In genomic region chr8:122319708-122320075, GRCm38 (mm10) we compare ENCODE assay signal across 22 mouse cellular contexts. TPM values are rescaled to one million over a fixed set of nuclear protein-coding genes. Genes with fewer than 3 reads are reported as not detected.
A peak's percentile ranks its signal among the peaks of the same experiment; 100 is the strongest.
DNase-seq lines count a peak whose midpoint lies in the region; ATAC-seq and TF ChIP-seq lines count a peak whose summit lies in the region.
"Had no signal": no experiment of that assay in that cellular context is flagged by ENCODE, and none has a peak within 500 bp of the region (broad histone marks: within the 10 kb centered on the region; RNA-seq: fewer than 3 reads in every experiment).

No protein-coding gene starts in this region.

- H3K27ac ChIP-seq in lung, embryonic 14.5 days (ENCODE audit: low read depth) = 0 out of 2 replicates have a peak overlapping the region, but pooled peaks have one; percentile 36
- peak overlapping the region; percentile 28; the same call in 1 of the 2 replicates for H3K27ac ChIP-seq in limb, embryonic 10.5 days
- H3K27ac ChIP-seq in stomach, embryonic 14.5 days (ENCODE audit: low read length) = peak overlapping the region; percentile 63
- H3K27ac ChIP-seq: embryonic facial prominence, embryonic 13.5 days; forebrain, embryonic 12.5 days; macrophage; midbrain, embryonic 13.5 days had no signal

- H3K9ac ChIP-seq in lung, embryonic 14.5 days = no peak overlapping the region
- H3K9ac ChIP-seq in stomach, embryonic 14.5 days (replicated peaks; ENCODE audit: low read depth, low read length) = no peak overlapping the region
- H3K9ac ChIP-seq: embryonic facial prominence, embryonic 13.5 days; forebrain, embryonic 12.5 days; midbrain, embryonic 13.5 days had no signal

- no peak overlapping the region for H3K4me2 ChIP-seq in lung, embryonic 14.5 days
- no peak overlapping the region for H3K4me2 ChIP-seq in stomach, embryonic 14.5 days (replicated peaks; ENCODE audit: low read depth, low read length)
- H3K4me2 ChIP-seq: embryonic facial prominence, embryonic 13.5 days; forebrain, embryonic 12.5 days; midbrain, embryonic 13.5 days had no signal

- no peaks in the 10 kb centered on the region for H3K27me3 ChIP-seq in erythroblast, embryonic 14.5 days (ENCODE audit: control insufficient read depth)
- no peaks in the 10 kb centered on the region for H3K27me3 ChIP-seq in lung, embryonic 14.5 days (ENCODE audit: insufficient read depth, low read length)
- H3K27me3 ChIP-seq in limb, embryonic 10.5 days (ENCODE audit: low read depth, poor library complexity, severe bottlenecking) = 0 out of 2 replicates have a peak, but pooled peaks cover 4% of the 10 kb centered on the region
- no peaks in the 10 kb centered on the region for H3K27me3 ChIP-seq in stomach, embryonic 14.5 days (ENCODE audit: control insufficient read depth, insufficient read depth, low read length)
- H3K27me3 ChIP-seq: CH12.LX; embryonic facial prominence, embryonic 13.5 days had no signal

- no peak for ATAC-seq in erythroblast, adult 5-6 weeks (replicated peaks; ENCODE audit: low FRiP score, poor library complexity, severe bottlenecking)
- ATAC-seq in lung, embryonic 14.5 days (ENCODE audit: insufficient read depth) = no peak
- ATAC-seq in stomach, embryonic 14.5 days (ENCODE audit: insufficient number of reproducible peaks, insufficient read depth, low FRiP score, low read depth) = 0 out of 2 replicates have a peak, but pooled peaks have one; percentile 5
- ATAC-seq: midbrain, embryonic 13.5 days had no signal

- peaks cover 100% of the 10 kb centered on the region for H3K4me1 ChIP-seq in erythroblast, embryonic 14.5 days (ENCODE audit: control insufficient read depth)
- H3K4me1 ChIP-seq in lung, embryonic 14.5 days (ENCODE audit: insufficient read depth) = peaks cover 18% of the 10 kb centered on the region
- peaks cover 74% of the 10 kb centered on the region for H3K4me1 ChIP-seq in limb, embryonic 10.5 days
- peaks cover 32% of the 10 kb centered on the region; the same call in 1 of the 2 replicates for H3K4me1 ChIP-seq in stomach, embryonic 14.5 days (ENCODE audit: control insufficient read depth, insufficient read depth, low read length)

- no peaks in the 10 kb centered on the region for H3K9me3 ChIP-seq in erythroblast, embryonic 14.5 days (ENCODE audit: control insufficient read depth, low read length)
- H3K9me3 ChIP-seq in lung, embryonic 14.5 days (ENCODE audit: low read depth, low read length) = no peaks in the 10 kb centered on the region
- H3K9me3 ChIP-seq in limb, embryonic 10.5 days (replicated peaks) = no peaks in the 10 kb centered on the region
- no peaks in the 10 kb centered on the region for H3K9me3 ChIP-seq in stomach, embryonic 14.5 days (ENCODE audit: control insufficient read depth, low read depth, low read length)
- H3K9me3 ChIP-seq: embryonic facial prominence, embryonic 13.5 days; forebrain, embryonic 12.5 days; midbrain, embryonic 13.5 days had no signal

- WGBS in lung, embryonic 14.5 days = 59% methylated on average over 7 of the region's 7 CpGs
- 79% methylated on average over 7 of the region's 7 CpGs for WGBS in limb, embryonic 10.5 days
- WGBS in stomach, embryonic 14.5 days = 63% methylated on average over 7 of the region's 7 CpGs

- no peak for TF ChIP-seq CTCF in lung, embryonic 14.5 days (IDR thresholded peaks at IDR 0.05; ENCODE audit: low read depth)

- peaks cover 99% of the 10 kb centered on the region for H3K36me3 ChIP-seq in erythroblast, embryonic 14.5 days (ENCODE audit: control insufficient read depth)
- H3K36me3 ChIP-seq in lung, embryonic 14.5 days (ENCODE audit: insufficient read depth) = 0 out of 2 replicates have a peak, but pooled peaks cover 3% of the 10 kb centered on the region
- no peaks in the 10 kb centered on the region for H3K36me3 ChIP-seq in limb, embryonic 10.5 days
- H3K36me3 ChIP-seq in stomach, embryonic 14.5 days (ENCODE audit: control insufficient read depth, insufficient read depth, low read length) = no peaks in the 10 kb centered on the region
- H3K36me3 ChIP-seq: embryonic facial prominence, embryonic 13.5 days; forebrain, embryonic 12.5 days; midbrain, embryonic 13.5 days had no signal

- H3K4me3 ChIP-seq in erythroblast, embryonic 14.5 days (replicated peaks) = peak overlapping the region; percentile 25
- H3K4me3 ChIP-seq in lung, embryonic 14.5 days (ENCODE audit: low read depth, low read length) = no peak overlapping the region
- no peak overlapping the region for H3K4me3 ChIP-seq in limb, embryonic 10.5 days
- no peak overlapping the region for H3K4me3 ChIP-seq in stomach, embryonic 14.5 days (ENCODE audit: low read depth, low read length)
- H3K4me3 ChIP-seq: embryonic facial prominence, embryonic 13.5 days; forebrain, embryonic 12.5 days; midbrain, embryonic 13.5 days had no signal

- DNase-seq in lung, embryonic 14.5 days = no peak
- DNase-seq in lung, postnatal 36 days = no peak
- no peak for DNase-seq in limb, embryonic 10.5 days (ENCODE audit: low spot score)
- no peak for DNase-seq in embryo, embryonic 10 days (ENCODE audit: low spot score)
- DNase-seq in frontal cortex, postnatal 10 days (ENCODE audit: low spot score in 2 of 2) = no peak
- DNase-seq: adrenal gland, adult 2 months; cerebellum, adult 11-12 months; cerebellum, postnatal 36 days; heart, postnatal 10 days; kidney, postnatal 10 days; layer of hippocampus, adult 9-11 months; lung, adult 18-20 months; right cerebral cortex, postnatal 25 days had no signal

RNA-seq across cellular contexts. Expression of gene Zfpm1, which starts 37.8 kb away (rescaled TPM):
- 331 and 361 TPM in 2 replicates for polyA plus RNA-seq in erythroblast, embryonic 14.5 days (2012)
- 54.2 and 55.4 TPM in 2 replicates for total RNA-seq in erythroblast, adult 5-6 weeks (2015; ENCODE audit: low replicate concordance)
- total RNA-seq in erythroblast, adult 5-6 weeks (2017; ENCODE audit: low replicate concordance) = 196 and 459 TPM in 2 replicates
- 2.7 and 2.9 TPM in 2 replicates for polyA plus RNA-seq in lung, embryonic 14.5 days (2014; fragmentation: Nextera tagmentation; extraction: Ambion mirVana)
- polyA plus RNA-seq in limb, embryonic 10.5 days (2016; fragmentation: Nextera tagmentation; extraction: Ambion mirVana) = 1.3 and 1.5 TPM in 2 replicates
- polyA plus RNA-seq in stomach, embryonic 14.5 days (2014; fragmentation: Nextera tagmentation; extraction: Ambion mirVana) = 3.1 TPM in 2 replicates

RNA-seq across cellular contexts. Expression of gene Trhr2, which starts 40.9 kb away (rescaled TPM):
- polyA plus RNA-seq in erythroblast, embryonic 14.5 days (2012) = not detected in 2 replicates
- total RNA-seq in erythroblast, adult 5-6 weeks (2015; ENCODE audit: low replicate concordance) = not detected in 2 replicates
- total RNA-seq in erythroblast, adult 5-6 weeks (2017; ENCODE audit: low replicate concordance) = not detected in 2 replicates
- polyA plus RNA-seq in lung, embryonic 14.5 days (2014; fragmentation: Nextera tagmentation; extraction: Ambion mirVana) = not detected in 2 replicates
- not detected in 2 replicates for polyA plus RNA-seq in limb, embryonic 10.5 days (2016; fragmentation: Nextera tagmentation; extraction: Ambion mirVana)
- polyA plus RNA-seq in stomach, embryonic 14.5 days (2014; fragmentation: Nextera tagmentation; extraction: Ambion mirVana) = not detected in 2 replicates
- total RNA-seq: adrenal gland, adult 2 months; heart, postnatal 10 days had no signal
- polyA plus RNA-seq: adrenal gland, adult 2 months; forebrain, embryonic 12.5 days; gonadal fat pad, adult 2 months; macrophage; midbrain, embryonic 13.5 days had no signal

RNA-seq across cellular contexts. Expression of gene Zc3h18, which starts 56.7 kb away (rescaled TPM):
- polyA plus RNA-seq in erythroblast, embryonic 14.5 days (2012) = 10.0 and 10.5 TPM in 2 replicates
- 10.8 and 14.2 TPM in 2 replicates for total RNA-seq in erythroblast, adult 5-6 weeks (2015; ENCODE audit: low replicate concordance)
- 22.2 and 31.5 TPM in 2 replicates for total RNA-seq in erythroblast, adult 5-6 weeks (2017; ENCODE audit: low replicate concordance)
- polyA plus RNA-seq in lung, embryonic 14.5 days (2014; fragmentation: Nextera tagmentation; extraction: Ambion mirVana) = 42.4 and 44.3 TPM in 2 replicates
- polyA plus RNA-seq in limb, embryonic 10.5 days (2016; fragmentation: Nextera tagmentation; extraction: Ambion mirVana) = 84.2 and 86.1 TPM in 2 replicates
- polyA plus RNA-seq in stomach, embryonic 14.5 days (2014; fragmentation: Nextera tagmentation; extraction: Ambion mirVana) = 30.5 and 34.8 TPM in 2 replicates

Comparison
In these comparisons a context has a peak if more than half of its experiments do, and no peak if none do; other contexts are left out.
1. RNA of gene Zfpm1, which starts 37.8 kb away (polyA plus RNA-seq): 331 to 361 TPM in erythroblast, embryonic 14.5 days; 3.1 TPM in stomach, embryonic 14.5 days, 2.7 to 2.9 TPM in lung, embryonic 14.5 days and 1.3 to 1.5 TPM in limb, embryonic 10.5 days; every median in the first group is over 10 times any median in the second.
2. Peak in every context shown above with its lines, with median percentiles within 50 percentile points of each other: H3K27ac ChIP-seq.